Mouse (Mus musculus): ENCODE measurements around the gene Oas1h.

- TF ChIP-seq USF1 (IDR thresholded peaks at IDR 0.05; ENCODE audit: low read depth) (no peak), MAX (IDR thresholded peaks at IDR 0.05; ENCODE audit: low read depth) (no peak), MYOD1 (IDR thresholded peaks at IDR 0.05; ENCODE audit: control insufficient read depth in 1 of 3, insufficient read length in 2 of 3, low read depth in 2 of 3) (no peak), POLR2AphosphoS2 (IDR thresholded peaks at IDR 0.05; ENCODE audit: insufficient read length, low read depth) (no peak), POLR2A (IDR thresholded peaks at IDR 0.05; ENCODE audit: insufficient read length, low read depth) (no peak), TCF12 (IDR thresholded peaks at IDR 0.05; ENCODE audit: insufficient read depth, poor library complexity, severe bottlenecking) (no peak), MYOG (IDR thresholded peaks at IDR 0.05; ENCODE audit: control insufficient read depth in 1 of 3, insufficient read depth in 1 of 3, insufficient read length in 2 of 3, low read depth in 2 of 3) (no peak), REST (IDR thresholded peaks at IDR 0.05; ENCODE audit: insufficient read depth, insufficient read length) (no peak), CEBPB (IDR thresholded peaks at IDR 0.05; ENCODE audit: insufficient read depth, poor library complexity, severe bottlenecking) (no peak)
Observed at GRCm38 (mm10) chr5:120861121-120861520, at the start of gene Oas1h.
